Mouse (Mus musculus): ENCODE data around the gene Plekho1. TPM values are rescaled to one million over a fixed set of nuclear protein-coding genes. Genes with fewer than 3 reads are reported as not detected.
A peak's percentile ranks its signal among the peaks of the same experiment; 100 is the strongest.

The Plekho1 gene
- polyA plus RNA-seq, 1 experiment from 2014 or later, result 76.1 TPM

GRCm38 (mm10) chr3:96008463-96008862, 12.7 kb upstream of the Plekho1 start:
- no peak overlapping the region for H3K4me3 ChIP-seq
- no peaks in the 10 kb centered on the region for H3K9me3 ChIP-seq (replicated peaks)
- H3K27me3 ChIP-seq (replicated peaks), result no peaks in the 10 kb centered on the region
- H3K36me3 ChIP-seq, result 0 out of 2 replicates have a peak, but pooled peaks cover 9% of the 10 kb centered on the region
- peaks cover 12% of the 10 kb centered on the region for H3K4me1 ChIP-seq (replicated peaks)
- H3K9ac ChIP-seq, result no peak overlapping the region
- 76% methylated on average over 6 of the region's 6 CpGs for WGBS
- no peak for ATAC-seq (ENCODE audit: insufficient number of reproducible peaks, low FRiP score)
- no peak overlapping the region for H3K4me2 ChIP-seq
- H3K27ac ChIP-seq (ENCODE audit: poor library complexity, severe bottlenecking), result no peak overlapping the region

- Histone ChIP-seq H3K27me3 (replicated peaks) (no peaks in the 10 kb centered on the region), H3K4me1 (replicated peaks) (peaks cover 39% of the 10 kb centered on the region), H3K4me2 (no peak overlapping the region), H3K36me3 (no peaks in the 10 kb centered on the region), H3K4me3 (no peak overlapping the region), H3K9me3 (replicated peaks) (no peaks in the 10 kb centered on the region), H3K9ac (no peak overlapping the region), H3K27ac (ENCODE audit: poor library complexity, severe bottlenecking) (peak overlapping the region; percentile 35; the same call in 1 of the 2 replicates)
- 96% methylated on average over 1 of the region's 1 CpGs for WGBS
- no peak for ATAC-seq (ENCODE audit: insufficient number of reproducible peaks, low FRiP score)
Measured at GRCm38 (mm10) chr3:96001560-96001959, 5.8 kb upstream of the Plekho1 start.

GRCm38 (mm10) chr3:96000921-96001501, 5.2 kb upstream of the Plekho1 start:
- no peak overlapping the region for H3K9ac ChIP-seq
- H3K9me3 ChIP-seq (replicated peaks), result no peaks in the 10 kb centered on the region
- H3K4me2 ChIP-seq, result no peak overlapping the region
- WGBS, result 57% methylated on average over 9 of the region's 9 CpGs
- peak overlapping the region; percentile 41; the same call in 1 of the 2 replicates for H3K27ac ChIP-seq (ENCODE audit: poor library complexity, severe bottlenecking)
- H3K4me3 ChIP-seq, result no peak overlapping the region
- no peaks in the 10 kb centered on the region for H3K27me3 ChIP-seq (replicated peaks)
- H3K4me1 ChIP-seq (replicated peaks), result peaks cover 39% of the 10 kb centered on the region
- ATAC-seq (ENCODE audit: insufficient number of reproducible peaks, low FRiP score), result no peak
- H3K36me3 ChIP-seq, result no peaks in the 10 kb centered on the region

- Histone ChIP-seq H3K4me3 (no peak overlapping the region), H3K27me3 (replicated peaks) (no peaks in the 10 kb centered on the region), H3K9ac (peak overlapping the region; percentile 9; the same call in 1 of the 2 replicates), H3K9me3 (replicated peaks) (no peaks in the 10 kb centered on the region), H3K4me1 (replicated peaks) (peaks cover 39% of the 10 kb centered on the region), H3K27ac (ENCODE audit: poor library complexity, severe bottlenecking) (peak overlapping the region; percentile 60), H3K4me2 (no peak overlapping the region), H3K36me3 (no peaks in the 10 kb centered on the region)
- no peak for ATAC-seq (ENCODE audit: insufficient number of reproducible peaks, low FRiP score)
- WGBS, result 74% methylated on average over 14 of the region's 14 CpGs
Measured at GRCm38 (mm10) chr3:96000080-96000632, 4.4 kb upstream of the Plekho1 start.

- no peak for ATAC-seq (ENCODE audit: insufficient number of reproducible peaks, low FRiP score)
- peak overlapping the region; percentile 9; the same call in 1 of the 2 replicates for H3K9ac ChIP-seq
- H3K27me3 ChIP-seq (replicated peaks), result no peaks in the 10 kb centered on the region
- H3K4me2 ChIP-seq, result no peak overlapping the region
- peak overlapping the region; percentile 60 for H3K27ac ChIP-seq (ENCODE audit: poor library complexity, severe bottlenecking)
- peaks cover 39% of the 10 kb centered on the region for H3K4me1 ChIP-seq (replicated peaks)
- H3K9me3 ChIP-seq (replicated peaks), result no peaks in the 10 kb centered on the region
- no peaks in the 10 kb centered on the region for H3K36me3 ChIP-seq
- no peak overlapping the region for H3K4me3 ChIP-seq
- 77% methylated on average over 12 of the region's 12 CpGs for WGBS
Measured at GRCm38 (mm10) chr3:95999308-96000079, 3.7 kb upstream of the Plekho1 start.

GRCm38 (mm10) chr3:95997203-95997721, 1.5 kb upstream of the Plekho1 start:
- Histone ChIP-seq H3K9ac (peak overlapping the region; percentile 99), H3K4me2 (peak overlapping the region; percentile 84), H3K27ac (ENCODE audit: poor library complexity, severe bottlenecking) (peak overlapping the region; percentile 100), H3K27me3 (replicated peaks) (no peaks in the 10 kb centered on the region), H3K36me3 (peaks cover 4% of the 10 kb centered on the region), H3K9me3 (replicated peaks) (no peaks in the 10 kb centered on the region), H3K4me3 (peak overlapping the region; percentile 94), H3K4me1 (replicated peaks) (peaks cover 59% of the 10 kb centered on the region)
- WGBS, result 16% methylated on average over 9 of the region's 9 CpGs
- ATAC-seq (ENCODE audit: insufficient number of reproducible peaks, low FRiP score), result no peak

- H3K4me2 ChIP-seq, result peak overlapping the region; percentile 84
- H3K4me3 ChIP-seq, result peak overlapping the region; percentile 94
- peaks cover 11% of the 10 kb centered on the region for H3K36me3 ChIP-seq
- H3K4me1 ChIP-seq (replicated peaks), result peaks cover 63% of the 10 kb centered on the region
- H3K27me3 ChIP-seq (replicated peaks), result no peaks in the 10 kb centered on the region
- H3K9me3 ChIP-seq (replicated peaks), result no peaks in the 10 kb centered on the region
- no peak for ATAC-seq (ENCODE audit: insufficient number of reproducible peaks, low FRiP score)
- peak overlapping the region; percentile 99 for H3K9ac ChIP-seq
- peak overlapping the region; percentile 100 for H3K27ac ChIP-seq (ENCODE audit: poor library complexity, severe bottlenecking)
- 8% methylated on average over 6 of the region's 6 CpGs for WGBS
Measured at GRCm38 (mm10) chr3:95996451-95997073, 761 bp upstream of the Plekho1 start.

GRCm38 (mm10) chr3:95994975-95995801, 613 bp downstream of the Plekho1 start:
- peak overlapping the region; percentile 100 for H3K27ac ChIP-seq (ENCODE audit: poor library complexity, severe bottlenecking)
- H3K4me2 ChIP-seq, result peak overlapping the region; percentile 84
- H3K4me3 ChIP-seq, result peak overlapping the region; percentile 94
- H3K4me1 ChIP-seq (replicated peaks), result peaks cover 65% of the 10 kb centered on the region
- no peaks in the 10 kb centered on the region for H3K9me3 ChIP-seq (replicated peaks)
- H3K27me3 ChIP-seq (replicated peaks), result no peaks in the 10 kb centered on the region
- peak overlapping the region; percentile 99 for H3K9ac ChIP-seq
- peaks cover 25% of the 10 kb centered on the region for H3K36me3 ChIP-seq
- ATAC-seq (ENCODE audit: insufficient number of reproducible peaks, low FRiP score), result peak; percentile 41
- WGBS, result under 1% methylated on average over 49 of the region's 51 CpGs

- 8% methylated on average over 6 of the region's 6 CpGs for WGBS
- no peak for ATAC-seq (ENCODE audit: insufficient number of reproducible peaks, low FRiP score)
- H3K4me1 ChIP-seq (replicated peaks), result peaks cover 61% of the 10 kb centered on the region
Measured at GRCm38 (mm10) chr3:95994381-95994846, 1.4 kb downstream of the Plekho1 start.

GRCm38 (mm10) chr3:95993881-95994280, 1.9 kb downstream of the Plekho1 start:
- no peaks in the 10 kb centered on the region for H3K9me3 ChIP-seq (replicated peaks)
- peaks cover 38% of the 10 kb centered on the region for H3K36me3 ChIP-seq
- peaks cover 65% of the 10 kb centered on the region for H3K4me1 ChIP-seq (replicated peaks)
- no peaks in the 10 kb centered on the region for H3K27me3 ChIP-seq (replicated peaks)
- peak overlapping the region; percentile 100 for H3K27ac ChIP-seq (ENCODE audit: poor library complexity, severe bottlenecking)
- peak overlapping the region; percentile 84 for H3K4me2 ChIP-seq
- peak overlapping the region; percentile 94 for H3K4me3 ChIP-seq
- H3K9ac ChIP-seq, result peak overlapping the region; percentile 99
- 9% methylated on average over 4 of the region's 4 CpGs for WGBS
- no peak for ATAC-seq (ENCODE audit: insufficient number of reproducible peaks, low FRiP score)

More at GRCm38 (mm10) chr3:95994381-95994846, 1.4 kb downstream of the Plekho1 start:
- peak overlapping the region; percentile 100 for H3K27ac ChIP-seq (ENCODE audit: poor library complexity, severe bottlenecking)
- H3K9me3 ChIP-seq (replicated peaks), result no peaks in the 10 kb centered on the region
- peak overlapping the region; percentile 99 for H3K9ac ChIP-seq
- peaks cover 33% of the 10 kb centered on the region for H3K36me3 ChIP-seq
- peak overlapping the region; percentile 84 for H3K4me2 ChIP-seq
- H3K4me3 ChIP-seq, result peak overlapping the region; percentile 94
- H3K27me3 ChIP-seq (replicated peaks), result no peaks in the 10 kb centered on the region

Measured in heart, embryonic 12.5 days (tissue).